Mouse (Mus musculus) gastrocnemius, postnatal 10 days (tissue): ENCODE measurements around the gene Egflam. TPM values are rescaled to one million over a fixed set of nuclear protein-coding genes. Genes with fewer than 3 reads are reported as not detected.

Experiments used
- DNase-seq: peaks from one replicate; pipeline ENCODE4 v3.0.0; 2021; ENCODE audit warnings: mixed read lengths
- long read RNA-seq, 2 experiments: library from polyadenylated mRNA; stranded (forward); transcript quantifications; one replicate each; pipeline ENCODE4 v2.0.0; 2021
- total RNA-seq, 2 experiments: library from RNA; stranded (reverse); gene quantifications; 2 replicates each; pipeline ENCODE4 v1.2.3; 2021

The Egflam gene
- 10 to 100 TPM; 17.4 to 21.3 TPM for total RNA-seq
- long read RNA-seq, experiment 1, full-length matches to known transcripts: 27 of 35 reads
- long read RNA-seq, experiment 1, partial matches to known transcripts: 7 of 35 reads
- long read RNA-seq, experiment 1, other reads (novel, unspliced or antisense): 1 of 35 reads
- long read RNA-seq, experiment 2, full-length matches to known transcripts: 12 of 22 reads
- long read RNA-seq, experiment 2, partial matches to known transcripts: 6 of 22 reads
- long read RNA-seq, experiment 2, other reads (novel, unspliced or antisense): 4 of 22 reads

DNA sequence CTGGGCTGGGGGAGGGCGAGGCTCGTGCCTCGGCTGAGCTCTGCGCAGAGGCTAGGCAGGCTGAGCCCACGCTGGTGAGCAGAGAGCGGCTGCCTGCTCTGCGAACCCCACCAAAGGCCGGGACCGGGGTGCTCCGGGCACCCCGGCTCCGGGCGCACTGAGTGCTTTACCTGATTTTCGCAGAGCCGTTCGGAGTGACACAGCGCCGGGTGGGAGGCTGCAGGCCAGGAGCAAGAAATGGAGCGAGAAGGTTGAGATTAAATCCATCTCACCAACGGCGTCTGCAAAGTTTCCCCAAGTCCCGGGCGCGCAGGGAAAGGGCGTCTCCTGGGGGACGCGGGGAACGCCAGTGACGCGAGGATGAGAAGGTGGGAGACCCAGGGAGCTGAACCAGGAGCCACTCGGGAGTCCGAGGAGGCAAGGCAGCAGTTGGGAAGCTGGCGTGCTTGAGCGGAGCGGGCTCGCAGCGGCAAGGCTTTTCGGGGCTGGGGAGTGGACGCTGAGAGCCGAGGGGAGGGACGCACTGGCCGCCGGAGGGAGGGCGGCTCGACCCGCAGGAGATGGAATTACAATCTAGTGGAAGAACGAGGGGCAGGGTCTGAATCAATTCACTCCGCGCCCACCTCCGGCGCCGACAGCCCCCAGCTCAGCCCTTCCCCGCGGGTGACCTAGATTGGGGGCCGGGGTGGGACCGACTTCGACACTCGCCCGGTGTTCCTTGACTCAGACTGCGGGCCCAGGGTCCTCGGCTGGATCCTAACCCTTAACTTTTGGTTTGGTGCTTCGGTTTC, at the start of gene Egflam:
Egflam (minus strand) TSS at position 578 of the 791 bp plus-strand sequence.
- peak; percentile 37 for DNase-seq

DNA sequence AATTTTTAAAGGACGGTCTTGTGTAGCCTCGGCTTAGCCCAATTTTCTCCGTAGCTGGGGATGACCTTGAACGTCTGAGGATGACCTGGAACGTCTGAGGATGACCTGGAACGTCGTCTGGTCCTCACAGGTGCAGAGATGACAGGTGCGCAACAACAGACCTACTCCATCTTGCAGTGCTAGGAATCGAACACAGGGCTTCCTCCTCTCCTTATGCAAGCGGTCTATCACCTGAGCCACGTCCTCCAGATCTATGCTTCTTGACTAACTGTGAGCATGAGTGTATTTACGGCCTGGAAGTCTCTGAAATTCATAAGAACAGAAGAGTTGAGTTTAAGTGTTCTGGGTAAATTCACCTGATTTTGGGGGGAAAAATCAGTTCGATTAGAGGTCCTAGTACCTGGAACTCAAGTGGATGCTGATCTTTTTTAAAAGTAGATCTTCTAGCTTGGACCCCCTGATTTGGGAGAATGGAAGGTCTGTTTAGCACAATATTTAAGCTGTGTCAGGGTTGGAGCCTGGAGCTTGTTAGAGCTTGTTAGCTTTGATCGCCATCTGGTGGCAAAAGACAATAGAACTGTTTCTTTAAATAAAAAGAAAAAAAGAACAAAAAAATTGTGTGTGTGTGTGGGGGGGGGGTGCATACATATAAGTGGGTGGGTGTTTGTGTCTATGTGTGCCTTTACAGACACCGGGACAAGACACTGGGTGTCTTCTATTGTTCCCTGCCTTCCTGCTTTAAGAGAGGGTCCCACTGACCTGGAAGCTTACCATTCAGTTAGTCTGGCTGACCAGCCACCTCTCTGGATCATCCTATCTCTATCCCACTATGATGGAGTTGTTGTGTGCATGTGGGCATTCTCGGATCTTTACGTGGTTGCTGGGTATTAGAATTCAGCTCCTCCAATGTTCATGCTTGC, 45.5 kb upstream of the Egflam start:
- no peak for DNase-seq

DNA sequence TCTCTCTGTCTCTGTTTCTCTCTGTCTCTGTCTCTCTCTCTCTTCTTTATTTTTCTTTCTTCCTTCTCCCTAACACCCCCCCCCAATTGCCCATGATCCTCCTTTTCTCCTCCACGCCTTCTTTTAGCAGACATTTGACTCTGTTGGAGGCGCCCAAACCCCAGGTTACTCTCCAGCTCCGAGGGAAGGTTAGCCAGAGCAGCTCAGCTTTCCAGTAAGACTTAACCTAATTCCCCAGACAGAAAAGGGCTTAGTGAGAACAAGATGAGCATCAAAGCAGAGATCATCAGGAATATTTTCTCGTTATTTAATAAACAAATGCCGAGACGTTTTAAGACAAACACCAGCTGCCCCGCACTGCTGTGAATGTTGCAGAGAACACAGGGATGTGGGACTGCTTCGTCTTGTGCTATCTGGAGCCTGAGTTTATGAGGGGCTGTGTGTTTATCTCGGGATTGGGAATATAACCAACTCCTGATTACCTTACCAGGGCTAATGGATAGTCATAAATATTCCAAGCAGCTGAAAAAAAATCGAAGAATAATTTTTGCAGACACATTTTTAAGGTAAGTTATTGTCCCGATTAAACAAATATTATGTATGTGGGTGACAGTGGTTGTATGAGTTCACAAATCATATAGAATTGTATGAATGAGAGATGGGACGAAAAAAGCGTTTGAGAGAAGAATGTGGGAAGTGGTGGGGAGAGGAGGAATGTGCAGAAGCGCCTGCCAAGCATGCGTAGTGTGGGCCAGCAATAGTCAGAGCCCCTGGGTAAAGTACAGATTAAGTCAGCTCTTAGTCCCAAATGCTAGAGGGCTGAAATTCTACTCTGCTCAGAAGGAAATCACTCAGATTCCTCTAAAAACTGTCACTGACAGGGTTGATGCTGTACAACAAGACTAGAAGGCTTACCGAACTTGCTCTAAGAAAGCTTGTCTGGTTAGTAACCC, 44.2 kb upstream of the Egflam start:
- peak; percentile 18 for DNase-seq

DNA sequence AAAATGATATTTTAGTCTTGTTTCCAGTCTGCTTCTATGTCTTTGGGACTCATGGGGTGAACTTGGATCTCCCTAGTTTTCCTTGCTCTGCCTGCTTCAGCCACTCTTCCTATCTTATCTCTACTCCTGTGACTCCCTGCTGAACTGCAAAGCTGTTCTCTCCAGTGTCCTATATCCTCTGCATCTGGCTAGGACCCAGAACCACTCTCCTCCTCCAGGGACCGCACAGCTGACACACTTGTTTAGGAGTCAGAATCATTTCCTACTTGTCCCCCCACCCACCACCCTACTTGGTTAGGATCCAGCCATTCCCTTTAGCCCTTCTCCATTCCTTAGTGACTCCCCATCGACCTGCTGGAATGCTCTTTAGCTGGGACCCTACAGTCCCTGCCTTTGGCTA, 26.1 kb upstream of the Egflam start:
- no peak for DNase-seq

DNA sequence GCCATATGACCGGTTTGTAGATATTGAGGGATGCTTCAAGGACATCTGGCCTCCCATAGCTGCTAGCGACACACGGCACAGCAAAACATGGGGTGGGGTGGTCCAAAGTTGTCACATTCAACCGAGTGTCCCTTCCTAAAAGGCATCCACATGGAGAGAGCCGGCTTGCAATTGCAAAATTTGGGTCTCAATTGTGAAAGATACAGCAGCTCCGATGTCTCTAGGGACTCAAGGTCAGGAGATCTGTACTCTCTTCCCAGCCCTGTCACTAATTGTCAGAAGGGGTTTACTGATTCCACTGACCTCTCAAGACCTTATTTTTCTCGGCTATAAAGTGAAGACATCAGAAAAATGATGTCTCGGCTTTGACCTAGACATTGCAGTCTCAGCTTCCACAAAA, 6.3 kb upstream of the Egflam start:
- no peak for DNase-seq

DNA sequence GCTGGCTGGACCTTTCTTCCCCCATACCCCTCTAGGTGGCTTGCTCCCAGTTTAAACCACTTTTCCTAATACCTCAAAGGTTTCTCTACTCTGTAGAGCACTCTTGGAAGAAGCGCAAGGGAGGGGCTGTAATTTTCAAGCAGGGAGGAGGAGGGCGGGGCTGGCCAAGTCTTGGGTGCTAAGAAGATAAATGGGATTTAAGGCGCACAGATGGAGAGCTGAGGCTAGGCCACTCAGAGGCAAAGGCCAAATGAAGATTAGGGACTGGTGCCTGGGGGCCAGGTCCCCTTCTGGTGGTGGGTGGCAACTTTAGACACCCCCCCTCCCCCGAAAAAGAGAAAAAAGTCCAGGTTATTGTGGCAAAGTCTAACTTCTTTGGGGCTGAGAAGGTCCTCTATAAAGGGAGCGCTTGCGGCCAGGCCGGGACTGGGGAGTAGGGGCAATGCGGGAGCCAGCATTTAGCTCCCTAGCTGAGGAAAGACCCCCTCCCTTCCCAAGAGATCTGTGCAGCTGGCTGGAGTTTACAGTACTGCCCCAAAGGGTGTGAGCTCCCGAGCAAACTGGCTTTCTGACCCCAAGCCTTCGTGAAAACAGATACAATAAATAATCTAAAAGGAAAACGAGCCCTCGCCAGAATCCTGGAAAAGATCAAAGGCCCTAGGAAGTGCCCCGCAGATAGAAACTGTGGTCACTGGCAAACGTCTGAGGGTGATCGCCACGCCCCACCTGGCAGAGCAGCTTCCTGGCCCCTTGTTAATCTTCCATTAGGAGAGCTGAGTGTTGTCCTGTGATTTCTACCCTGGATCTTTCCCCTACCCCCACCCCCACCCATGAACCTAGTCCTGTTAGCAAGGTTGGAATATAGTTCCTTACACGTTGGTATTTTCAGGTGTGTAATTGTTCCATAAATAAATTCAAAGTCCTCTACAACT, 680 bp upstream of the Egflam start:
- DNase-seq: peak; percentile 6

DNA sequence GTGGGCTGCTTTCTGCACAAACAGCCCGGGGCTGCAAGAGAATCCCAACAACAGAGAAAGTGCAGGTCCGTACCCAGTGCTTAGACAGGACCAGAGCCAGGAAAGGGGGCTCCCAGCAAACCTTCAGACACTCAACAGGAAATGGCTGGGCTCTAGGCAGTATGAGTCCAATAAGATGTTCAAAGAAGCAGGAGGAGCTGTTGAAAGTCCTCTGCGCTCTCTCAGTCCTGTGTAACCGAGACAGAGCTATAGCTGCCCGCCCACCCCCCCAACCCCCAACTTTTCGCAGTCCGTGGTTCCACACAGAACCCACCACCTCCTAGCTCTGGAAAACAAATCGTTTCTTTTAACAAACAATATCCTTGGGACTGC, 763 bp downstream of the Egflam start:
- no peak for DNase-seq

DNA sequence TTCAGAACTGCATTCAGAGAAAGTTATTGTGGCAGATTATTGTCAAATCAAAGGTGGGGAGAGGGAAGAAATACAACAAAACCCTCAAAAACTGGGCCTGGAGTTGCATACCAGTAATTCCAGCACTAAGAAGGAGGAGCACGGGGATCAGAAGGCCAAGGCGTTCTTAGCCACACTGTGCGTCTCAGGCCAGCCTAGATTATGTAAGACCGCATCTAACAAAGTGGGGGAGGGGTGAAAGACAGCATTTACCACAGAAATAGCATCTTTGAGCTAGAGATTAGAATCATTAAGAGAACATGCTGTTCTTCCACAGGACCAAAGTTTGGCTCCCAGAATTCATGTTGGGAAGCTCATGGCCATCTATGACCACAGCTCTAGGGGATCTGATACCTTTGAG, 14.8 kb downstream of the Egflam start:
- DNase-seq: no peak

DNA sequence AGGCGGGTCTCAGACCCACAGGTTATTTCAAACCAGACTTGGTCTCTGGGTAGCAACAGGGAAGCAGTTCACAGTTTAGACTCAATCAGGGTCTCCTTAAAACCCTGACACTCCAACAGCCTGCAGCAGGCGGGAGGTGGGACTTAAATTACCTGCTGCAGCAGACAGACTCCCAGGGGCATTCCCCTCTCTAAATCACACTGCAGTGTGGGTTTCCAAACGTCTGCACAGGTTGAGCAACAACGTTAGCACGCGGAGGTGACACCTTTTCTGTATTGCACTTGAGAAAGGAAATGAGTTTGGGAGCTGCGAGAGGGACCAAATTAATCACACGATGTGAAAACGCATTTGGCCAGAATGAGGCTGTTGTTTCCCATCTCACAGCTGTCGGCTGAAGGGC, 15.7 kb downstream of the Egflam start:
- no peak for DNase-seq

DNA sequence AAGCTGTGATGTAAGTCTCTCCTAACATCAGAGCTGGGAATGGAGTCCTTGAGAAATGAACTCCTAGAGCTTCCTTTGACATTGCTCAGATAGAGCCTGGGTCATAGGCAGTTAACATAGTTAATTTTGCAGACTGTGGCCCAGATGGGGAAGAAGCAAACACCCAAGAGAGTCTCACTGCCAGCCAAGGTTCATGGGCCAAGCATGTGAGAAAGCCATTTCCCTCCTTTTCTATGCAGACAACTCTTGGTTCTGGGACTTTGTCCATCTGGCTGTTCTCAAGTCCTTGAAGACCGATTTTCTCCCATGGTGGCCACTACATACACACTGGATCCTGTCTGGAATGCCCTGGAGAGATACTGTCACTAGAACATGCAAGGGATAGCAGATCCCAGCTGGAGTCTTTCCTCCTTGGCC, 45.6 kb downstream of the Egflam start:
- peak; percentile 6 for DNase-seq

DNA sequence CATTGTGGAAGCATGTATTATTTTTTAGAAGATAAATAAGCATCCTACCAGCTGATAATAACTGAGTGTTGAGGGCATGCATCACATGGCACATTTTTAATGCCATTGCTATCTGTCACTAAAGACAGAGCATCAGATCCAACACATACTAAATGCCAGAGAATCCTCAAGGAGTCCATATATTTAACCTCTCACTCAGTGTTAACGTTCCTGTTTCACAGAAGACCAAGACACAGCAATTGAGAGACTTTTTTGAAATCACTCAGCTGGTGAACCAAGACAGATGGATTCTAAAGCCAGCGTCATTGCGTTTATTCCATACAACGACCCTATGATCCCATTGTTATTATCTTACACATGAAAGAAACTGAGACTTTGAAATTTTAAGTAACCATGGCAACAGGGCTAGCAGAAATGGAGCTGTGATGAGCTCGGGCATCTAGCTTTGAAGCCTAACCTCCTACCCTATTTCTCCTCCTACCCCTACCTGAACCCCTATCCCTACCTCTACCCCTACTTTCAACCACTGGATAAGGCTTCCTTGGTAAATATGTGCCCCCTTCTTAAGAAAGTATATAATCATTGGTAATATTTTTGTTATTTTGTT, 57.4 kb downstream of the Egflam start:
- no peak for DNase-seq

DNA sequence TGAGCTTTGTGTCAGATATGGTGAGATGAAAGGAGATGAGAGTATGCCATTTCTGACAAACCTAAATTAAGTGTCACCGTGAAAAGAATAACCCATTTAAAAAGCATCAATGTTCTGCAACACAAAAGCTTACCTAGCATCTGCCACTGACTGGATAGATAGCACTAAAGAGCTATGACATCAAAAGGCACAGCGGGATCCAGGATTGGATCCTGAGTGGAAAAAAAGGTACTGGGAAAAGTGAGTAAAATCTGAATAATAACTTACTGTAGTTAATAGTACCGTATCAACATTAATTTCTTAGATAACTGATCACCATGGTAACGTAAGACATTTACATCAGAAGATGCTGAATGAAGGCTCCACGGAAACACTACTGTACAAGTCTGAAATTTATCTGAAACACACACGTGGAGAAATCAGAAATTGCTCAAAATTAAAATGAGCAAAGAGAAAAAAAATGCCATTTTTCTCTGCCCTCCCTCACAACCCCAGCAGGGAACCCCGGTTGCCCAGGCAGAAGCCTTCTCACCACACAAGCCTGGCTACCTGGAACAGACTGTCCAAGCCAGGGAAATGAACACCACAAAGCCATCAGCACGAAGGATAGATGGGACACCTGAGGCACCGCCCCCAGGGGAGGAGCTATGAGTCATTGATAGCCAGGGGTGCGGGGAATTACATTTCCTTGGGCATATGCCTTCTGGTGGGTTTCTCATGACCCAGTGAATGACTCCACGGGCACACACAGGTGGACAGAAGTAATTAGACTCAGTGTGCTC, 63.5 kb downstream of the Egflam start:
- DNase-seq: no peak

DNA sequence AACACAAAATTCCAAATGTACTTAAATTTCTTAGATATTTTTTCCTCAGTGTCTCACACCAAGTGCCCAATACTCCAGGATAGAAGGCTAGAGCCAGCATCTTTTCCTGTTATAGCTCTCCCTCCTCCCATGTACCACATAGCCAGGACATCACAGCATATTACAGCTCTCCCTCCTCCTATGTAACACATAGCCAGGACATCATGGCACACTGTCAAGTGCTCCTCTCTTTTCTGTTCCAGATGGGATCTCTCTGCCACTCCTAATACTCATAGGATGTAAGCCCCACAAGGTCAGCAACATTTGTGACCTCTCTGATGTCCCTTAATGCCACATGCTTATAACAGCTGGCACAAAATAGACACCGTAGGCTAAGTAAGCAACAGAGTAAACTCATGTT, 65.3 kb downstream of the Egflam start:
- no peak for DNase-seq

DNA sequence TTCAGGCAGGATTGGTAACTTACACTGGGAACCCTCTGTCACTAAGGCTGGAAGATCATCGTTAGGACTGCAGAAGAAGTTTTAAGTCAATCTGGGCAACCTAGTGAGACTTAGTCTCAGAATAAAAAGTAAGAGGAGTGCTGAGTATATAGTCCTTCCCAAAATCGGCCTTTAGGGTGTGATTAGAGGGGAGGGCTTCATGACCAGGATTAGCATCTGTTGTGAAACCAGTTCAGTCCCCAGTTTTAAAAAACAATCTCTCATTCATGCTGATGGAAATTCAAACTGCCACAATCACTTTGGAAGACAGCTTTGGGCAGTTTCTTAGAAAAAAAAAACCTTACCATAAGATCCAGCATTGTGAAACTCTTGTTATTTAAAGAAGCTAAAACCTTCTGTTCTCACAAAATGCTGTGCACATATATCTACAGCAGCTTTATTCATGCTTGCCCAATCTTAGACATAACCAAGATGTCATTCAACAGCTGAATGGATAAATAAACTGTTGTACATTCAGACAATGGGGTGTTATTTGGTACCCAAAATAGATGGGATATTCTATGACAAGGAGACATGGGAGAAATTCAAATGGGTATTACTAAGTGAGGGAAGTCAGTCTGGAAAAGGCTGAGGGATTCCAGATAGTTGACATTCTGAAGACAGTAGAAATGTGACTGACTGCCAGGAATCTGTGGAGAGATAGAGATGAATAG, 75.4 kb downstream of the Egflam start:
- no peak for DNase-seq

DNA sequence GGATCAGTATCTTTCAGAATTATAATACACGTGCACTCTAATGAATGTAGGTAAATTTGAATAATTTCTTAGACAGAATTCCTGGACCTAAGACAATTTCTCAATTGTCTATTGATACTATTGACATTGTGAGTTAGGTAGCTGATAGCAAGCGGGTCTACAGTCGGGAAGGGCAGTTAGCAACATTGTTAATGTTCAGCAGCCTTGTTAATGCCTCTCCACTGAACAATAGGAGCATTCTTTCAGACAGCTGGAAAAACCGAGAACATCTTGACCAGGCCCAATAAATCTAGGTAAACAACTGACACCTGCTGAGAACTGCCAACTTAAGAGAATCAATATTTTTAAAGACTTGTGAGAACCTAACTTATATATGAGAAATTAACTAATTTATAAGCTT, 77.3 kb downstream of the Egflam start:
- DNase-seq: no peak

DNA sequence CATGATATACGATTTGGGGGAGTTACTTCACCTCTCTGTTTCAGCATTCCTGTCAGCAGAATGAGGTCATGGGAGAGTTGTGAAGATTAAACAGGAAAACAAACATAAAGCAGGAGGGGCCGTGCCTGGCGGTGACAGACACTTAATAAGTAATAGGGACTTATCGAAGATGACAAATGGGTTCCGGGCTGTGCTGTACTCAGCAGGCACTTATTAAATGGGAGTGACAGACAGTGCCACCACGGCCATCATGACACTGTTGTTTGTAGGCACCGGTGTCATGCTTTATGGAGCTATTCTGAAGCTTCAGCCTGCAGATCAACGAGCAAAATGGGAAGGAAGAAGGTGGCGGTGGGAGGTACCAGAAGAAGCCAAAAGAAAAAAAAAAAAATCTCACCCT, 82.7 kb downstream of the Egflam start:
- DNase-seq: no peak

DNA sequence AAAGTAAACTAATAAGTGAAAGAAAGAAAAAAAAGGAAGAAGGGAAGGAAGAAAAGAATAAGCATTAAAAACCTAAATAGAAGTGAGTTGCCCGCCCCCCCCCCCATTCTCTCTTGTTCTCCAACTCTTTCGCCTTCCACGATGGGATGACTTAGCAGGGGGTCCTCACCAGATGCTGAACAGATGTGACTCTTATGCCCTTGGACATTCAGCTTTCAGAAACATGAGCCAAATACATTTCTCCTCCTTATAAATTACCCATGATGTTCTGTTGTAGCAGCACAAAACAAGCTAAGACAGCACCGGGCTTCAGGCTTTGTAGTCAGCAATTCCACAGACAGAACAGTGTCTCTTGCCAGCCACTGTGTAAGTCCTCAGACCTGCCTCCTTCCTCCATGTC, 89.5 kb downstream of the Egflam start:
- DNase-seq: no peak

DNA sequence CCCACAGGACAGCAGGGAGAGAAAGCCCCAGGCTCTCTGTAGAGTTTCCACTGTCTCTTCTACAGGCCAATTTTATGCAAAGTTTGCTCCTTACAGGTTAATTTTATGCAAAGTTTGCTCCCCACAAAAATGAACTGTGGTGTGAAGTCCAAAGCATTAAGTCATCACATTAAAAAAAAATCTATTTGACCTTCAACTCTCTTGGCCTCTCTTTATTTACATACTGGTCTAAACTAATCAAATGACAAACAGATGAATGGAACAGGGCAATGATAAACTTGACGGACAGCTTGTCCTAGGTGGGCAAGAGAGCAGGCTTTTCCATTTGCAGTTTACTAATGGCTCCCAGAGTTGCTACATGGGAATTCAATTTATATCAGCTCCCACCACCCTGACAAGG, 98.3 kb downstream of the Egflam start:
- no peak for DNase-seq

DNA sequence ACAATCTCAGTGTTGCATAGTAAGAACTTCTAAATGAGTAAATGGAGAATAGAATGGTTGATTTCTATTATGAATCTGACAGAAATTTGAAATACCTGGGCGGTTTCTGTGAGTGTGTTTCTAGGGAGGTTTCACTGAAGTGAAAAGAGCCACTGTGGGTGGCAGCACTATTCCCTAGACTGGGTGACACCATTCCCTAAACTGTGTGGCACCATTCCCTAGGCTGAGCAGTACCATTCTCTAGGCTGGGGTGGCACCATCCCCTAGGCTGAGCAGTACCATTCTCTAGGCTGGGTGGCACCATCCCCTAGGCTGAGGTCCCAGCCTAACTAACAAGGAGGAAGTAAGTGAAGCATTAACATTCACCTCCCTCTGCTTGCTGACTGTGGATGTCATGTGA, 103.0 kb downstream of the Egflam start:
- no peak for DNase-seq
